Mouse (Mus musculus) bone marrow macrophage, adult 2 months (primary cell): ENCODE measurements at regions not wholly inside any gene's neighbourhood (a gene's known extent, or its start where the extent isn't known, plus 50 kb on each side); places are given as distances from the start of the nearest gene placed in this dataset.
A peak's percentile ranks its signal among the peaks of the same experiment; 100 is the strongest.

Experiments used
- H3K27ac ChIP-seq: 2 replicates; pipeline ENCODE4 v1.5.1; 2012; ENCODE audit warnings: low read depth, low read length; ENCODE audit not compliant: insufficient read depth
- H3K4me1 ChIP-seq: 2 replicates; pipeline ENCODE4 v1.6.1; 2012; ENCODE audit warnings: low read length; ENCODE audit not compliant: control insufficient read depth, insufficient read depth
- H3K4me3 ChIP-seq: 2 replicates; pipeline ENCODE4 v1.5.1; 2012; ENCODE audit warnings: mild to moderate bottlenecking, low read length, moderate library complexity; ENCODE audit not compliant: insufficient read depth
- CTCF ChIP-seq: IDR thresholded peaks from 2 replicates; pipeline ENCODE4 v1.5.1; 2012; ENCODE audit warnings: low read depth, mild to moderate bottlenecking, low read length, moderate library complexity
- POLR2A ChIP-seq: IDR thresholded peaks from 2 replicates; pipeline ENCODE4 v1.6.1; 2012; ENCODE audit warnings: mild to moderate bottlenecking, low read depth, low read length, borderline replicate concordance

- Histone ChIP-seq H3K4me3 (no peak overlapping the region), H3K27ac (peak overlapping the region; percentile 52), H3K4me1 (peaks cover 7% of the 10 kb centered on the region; the same call in 1 of the 2 replicates)
- TF ChIP-seq POLR2A: no peak
- TF ChIP-seq CTCF: no peak
Measured at GRCm38 (mm10) chr16:87295727-87296126, 58.3 kb upstream of the N6amt1 start.

GRCm38 (mm10) chr16:87292826-87293225 lies 61.2 kb upstream of the N6amt1 start:
- Histone ChIP-seq H3K27ac (no peak overlapping the region), H3K4me3 (no peak overlapping the region), H3K4me1 (peaks cover 7% of the 10 kb centered on the region; the same call in 1 of the 2 replicates)
- TF ChIP-seq POLR2A (no peak), CTCF (no peak)

GRCm38 (mm10) chr16:87291716-87292115 lies 62.3 kb upstream of the N6amt1 start:
- peaks cover 7% of the 10 kb centered on the region; the same call in 1 of the 2 replicates for H3K4me1 ChIP-seq
- TF ChIP-seq POLR2A (no peak), CTCF (no peak)

GRCm38 (mm10) chr16:87285639-87286038 lies 68.3 kb upstream of the N6amt1 start:
- TF ChIP-seq POLR2A (no peak), CTCF (no peak)
- H3K4me3 ChIP-seq: no peak overlapping the region
- H3K27ac ChIP-seq: no peak overlapping the region
- H3K4me1 ChIP-seq: peaks cover 14% of the 10 kb centered on the region

More at GRCm38 (mm10) chr16:87291716-87292115, 62.3 kb upstream of the N6amt1 start:
- Histone ChIP-seq H3K4me3 (no peak overlapping the region), H3K27ac (no peak overlapping the region)

GRCm38 (mm10) chr16:87284835-87285510 lies 69.0 kb upstream of the N6amt1 start:
- peak overlapping the region; percentile 36 for H3K27ac ChIP-seq
- H3K4me3 ChIP-seq: no peak overlapping the region
- H3K4me1 ChIP-seq: peaks cover 14% of the 10 kb centered on the region
- TF ChIP-seq POLR2A (no peak), CTCF (no peak)

- Histone ChIP-seq H3K4me3 (no peak overlapping the region), H3K27ac (no peak overlapping the region), H3K4me1 (no peaks in the 10 kb centered on the region)
- TF ChIP-seq CTCF (no peak), POLR2A (no peak)
Measured at GRCm38 (mm10) chr16:87278518-87278917, 75.5 kb upstream of the N6amt1 start.

- no peak for TF ChIP-seq POLR2A
- peaks cover 2% of the 10 kb centered on the region; the same call in 1 of the 2 replicates for H3K4me1 ChIP-seq
- no peak overlapping the region for H3K27ac ChIP-seq
- no peak overlapping the region for H3K4me3 ChIP-seq
Measured at GRCm38 (mm10) chr16:87272363-87272762, 81.6 kb upstream of the N6amt1 start.

GRCm38 (mm10) chr16:87267954-87268804 lies 85.8 kb upstream of the N6amt1 start:
- Histone ChIP-seq H3K27ac (no peak overlapping the region), H3K4me1 (peaks cover 13% of the 10 kb centered on the region), H3K4me3 (no peak overlapping the region)
- no peak for TF ChIP-seq POLR2A

- TF ChIP-seq CTCF (no peak), POLR2A (no peak)
- peaks cover 20% of the 10 kb centered on the region for H3K4me1 ChIP-seq
- no peak overlapping the region for H3K27ac ChIP-seq
- no peak overlapping the region for H3K4me3 ChIP-seq
Measured at GRCm38 (mm10) chr16:87267517-87267916, 86.5 kb upstream of the N6amt1 start.

GRCm38 (mm10) chr16:87263571-87263970 lies 90.4 kb upstream of the N6amt1 start:
- Histone ChIP-seq H3K4me1 (peaks cover 42% of the 10 kb centered on the region), H3K4me3 (no peak overlapping the region)
- no peak for TF ChIP-seq POLR2A

GRCm38 (mm10) chr16:87263041-87263440 lies 90.9 kb upstream of the N6amt1 start:
- peak overlapping the region; percentile 95 for H3K27ac ChIP-seq
- no peak overlapping the region for H3K4me3 ChIP-seq
- peaks cover 45% of the 10 kb centered on the region for H3K4me1 ChIP-seq
- no peak for TF ChIP-seq POLR2A
- TF ChIP-seq CTCF: no peak

More at GRCm38 (mm10) chr16:87263571-87263970, 90.4 kb upstream of the N6amt1 start:
- peak overlapping the region; percentile 95 for H3K27ac ChIP-seq
